Mouse (Mus musculus) layer of hippocampus, adult 9-10 months (tissue): Measurements from ENCODE around the gene Mfrp.
A peak's percentile ranks its signal among the peaks of the same experiment; 100 is the strongest.

ENCODE experiments used
- DNase-seq: peaks from one replicate; pipeline ENCODE4 v3.0.0; 2022; ENCODE audit warnings: low spot score

Gene Mfrp

GRCm38 (mm10) chr9:44101490-44101889, at the start of gene Mfrp:
Mfrp (plus strand) TSS chr9:44101729.
- no peak for DNase-seq

GRCm38 (mm10) chr9:44052855-44053254, 48.7 kb upstream of the Mfrp start:
- DNase-seq, result no peak

- DNase-seq, result no peak
These were observed 47.6 kb upstream of the Mfrp start for GRCm38 (mm10) chr9:44053936-44054335.

DNA sequence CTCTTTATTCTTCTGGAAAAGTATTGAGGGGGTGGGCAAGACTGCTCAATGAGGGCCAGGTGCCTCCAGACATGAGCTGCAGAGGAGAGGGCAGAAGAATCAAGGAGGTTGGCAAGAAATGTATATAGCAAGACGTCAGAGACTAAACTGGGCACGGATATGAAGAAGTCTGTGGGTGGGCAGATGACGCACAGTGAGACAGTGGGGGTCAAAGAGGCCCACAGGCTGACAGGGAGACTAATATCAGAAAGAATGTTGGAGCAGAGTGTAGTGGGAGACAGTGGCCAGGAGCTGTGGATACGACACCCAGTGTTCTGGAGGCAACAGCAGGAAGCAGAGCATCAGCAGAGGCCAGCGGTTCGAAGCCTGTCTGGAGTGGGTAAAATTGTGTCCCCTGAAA, 42.9 kb upstream of the Mfrp start:
- no peak for DNase-seq

DNA sequence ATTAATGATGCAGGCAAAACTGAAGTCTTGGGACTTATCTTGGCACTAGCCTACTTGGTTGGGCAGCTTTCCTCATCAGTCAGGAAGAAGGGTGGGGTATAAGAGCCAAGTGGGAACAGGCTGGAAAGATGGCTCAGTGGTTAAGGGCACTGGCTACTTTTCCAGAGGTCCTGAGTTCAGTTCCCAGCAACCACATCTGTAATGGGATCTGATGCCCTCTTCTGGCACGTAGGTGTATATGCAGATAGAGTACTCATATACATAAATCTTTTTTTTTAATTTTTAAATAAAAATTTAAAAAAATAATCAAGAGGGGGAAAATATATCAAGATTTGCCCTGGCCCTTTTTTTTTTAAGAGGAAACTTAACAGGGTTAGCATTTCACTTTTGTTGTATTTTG, 36.4 kb upstream of the Mfrp start:
- DNase-seq, result no peak

- DNase-seq, result peak; percentile 100
These were observed 34.7 kb upstream of the Mfrp start, which contains the start of gene Usp2 for GRCm38 (mm10) chr9:44066785-44067225. Usp2 (plus strand) TSS chr9:44067021.

GRCm38 (mm10) chr9:44067241-44067959, 34.1 kb upstream of the Mfrp start:
- no peak for DNase-seq

GRCm38 (mm10) chr9:44067960-44068330, 33.6 kb upstream of the Mfrp start:
- no peak for DNase-seq

DNA sequence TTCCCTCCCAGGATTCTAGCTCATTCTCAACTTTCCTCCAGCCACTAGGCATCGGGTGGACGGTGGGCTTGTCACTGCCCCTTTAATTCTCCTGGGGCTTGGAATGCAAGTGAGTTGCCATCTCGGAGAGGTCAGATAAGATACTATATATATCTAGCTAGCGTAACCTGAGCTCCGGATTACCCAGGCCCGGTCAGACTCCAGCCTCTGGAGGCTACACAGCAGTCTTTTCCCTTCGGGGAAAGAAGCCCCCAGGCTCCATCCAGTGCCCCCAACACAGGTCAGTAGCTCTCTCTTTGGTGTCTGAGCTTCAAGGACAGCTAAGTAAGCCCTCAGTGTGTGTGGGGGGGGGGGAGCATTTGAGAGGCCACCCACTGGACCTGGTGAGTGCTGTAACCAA, 32.3 kb upstream of the Mfrp start:
- no peak for DNase-seq

- no peak for DNase-seq
These were observed 31.3 kb upstream of the Mfrp start for GRCm38 (mm10) chr9:44070113-44070843.

- no peak for DNase-seq
These were observed 30.7 kb upstream of the Mfrp start for GRCm38 (mm10) chr9:44070844-44071231.

- DNase-seq, result no peak
These were observed 29.5 kb upstream of the Mfrp start for GRCm38 (mm10) chr9:44071914-44072598.

- no peak for DNase-seq
These were observed 29.0 kb upstream of the Mfrp start for GRCm38 (mm10) chr9:44072599-44072915.

DNA sequence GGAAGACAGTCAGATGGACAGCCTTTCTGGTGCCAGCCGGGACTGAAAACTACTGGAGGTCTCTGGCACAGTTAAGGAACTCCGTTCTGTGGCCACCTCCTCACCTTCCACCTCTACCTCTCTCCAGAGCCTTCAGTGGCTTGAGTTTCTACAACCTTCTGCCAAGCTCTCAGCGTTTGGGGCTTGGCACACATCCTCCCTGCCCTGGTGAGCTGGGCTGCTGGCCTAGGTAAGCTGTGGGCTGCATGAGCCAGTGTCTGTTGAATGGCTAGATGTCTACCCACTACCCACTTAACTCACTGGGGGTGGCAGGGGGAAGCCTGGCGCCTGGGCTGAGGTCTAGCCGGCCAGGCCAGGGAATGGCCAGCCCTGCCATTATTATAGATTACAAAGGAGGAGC, 28.4 kb upstream of the Mfrp start:
- DNase-seq, result no peak

DNA sequence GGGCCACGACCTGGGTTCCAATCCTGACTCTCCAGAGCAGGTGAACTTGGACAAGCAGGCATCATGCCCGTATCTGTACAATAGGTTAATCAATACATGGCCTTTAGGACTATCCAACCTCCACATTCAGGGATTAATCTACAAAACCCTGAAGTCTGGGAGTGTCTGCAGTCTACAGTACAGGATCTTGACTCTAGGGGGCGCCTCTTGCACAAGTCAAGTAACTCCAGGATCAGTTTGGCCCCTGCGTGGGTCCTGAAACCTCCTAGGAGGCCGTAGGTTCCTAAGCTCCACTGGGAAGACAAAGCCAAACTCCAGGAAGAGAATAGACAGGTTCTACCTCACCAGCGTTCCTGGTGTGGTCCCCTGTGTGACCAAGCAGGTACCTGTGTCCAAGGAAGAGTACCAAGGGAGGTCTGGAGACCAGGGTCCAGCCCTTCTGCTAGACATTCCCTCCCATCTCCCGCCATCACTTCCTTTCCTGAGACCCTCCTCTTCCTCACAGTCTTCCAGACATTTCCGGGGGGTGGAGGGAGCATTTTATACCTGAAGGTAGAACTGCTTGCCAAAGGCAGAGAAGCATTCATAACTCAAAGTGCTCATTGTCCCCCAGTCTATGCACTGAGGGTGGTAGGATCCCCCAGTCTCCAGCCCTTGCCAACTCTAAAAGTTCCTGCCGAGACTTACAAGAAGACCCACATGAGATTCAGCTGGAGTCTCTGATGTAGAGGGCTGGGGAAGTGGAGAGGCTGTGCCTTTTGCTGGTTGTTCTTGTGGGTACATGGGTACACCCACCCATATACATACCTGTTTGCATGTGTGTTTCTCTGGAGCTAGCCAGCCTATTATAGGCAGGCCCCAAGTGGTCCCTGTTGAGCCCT, 26.9 kb upstream of the Mfrp start:
- DNase-seq, result no peak

DNA sequence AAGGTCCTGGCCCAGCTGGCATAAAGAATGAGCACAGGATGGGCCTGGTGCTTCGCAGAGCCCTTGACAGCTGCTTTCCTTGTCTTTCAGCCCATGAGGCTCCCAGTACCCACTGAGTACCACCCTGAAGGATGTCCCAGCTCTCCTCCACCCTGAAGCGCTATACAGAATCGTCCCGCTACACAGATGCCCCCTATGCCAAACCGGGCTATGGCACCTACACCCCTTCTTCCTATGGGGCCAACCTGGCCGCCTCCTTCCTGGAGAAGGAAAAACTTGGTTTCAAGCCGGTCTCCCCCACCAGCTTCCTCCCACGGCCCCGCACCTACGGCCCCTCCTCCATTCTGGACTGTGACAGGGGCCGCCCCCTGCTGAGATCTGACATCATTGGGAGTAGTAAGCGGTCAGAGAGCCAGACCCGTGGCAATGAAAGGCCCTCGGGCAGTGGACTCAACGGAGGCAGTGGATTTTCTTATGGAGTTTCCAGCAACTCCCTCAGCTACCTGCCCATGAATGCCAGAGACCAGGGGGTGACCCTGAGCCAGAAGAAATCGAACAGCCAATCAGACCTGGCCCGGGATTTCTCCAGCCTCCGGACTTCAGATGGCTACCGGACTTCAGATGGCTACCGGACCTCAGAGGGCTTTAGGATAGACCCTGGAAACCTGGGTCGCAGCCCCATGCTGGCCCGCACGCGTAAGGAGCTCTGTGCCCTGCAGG, 26.1 kb upstream of the Mfrp start:
- DNase-seq, result no peak

- DNase-seq, result no peak
These were observed 25.3 kb upstream of the Mfrp start for GRCm38 (mm10) chr9:44075996-44076763.

GRCm38 (mm10) chr9:44076764-44077120, 24.8 kb upstream of the Mfrp start:
- no peak for DNase-seq

DNA sequence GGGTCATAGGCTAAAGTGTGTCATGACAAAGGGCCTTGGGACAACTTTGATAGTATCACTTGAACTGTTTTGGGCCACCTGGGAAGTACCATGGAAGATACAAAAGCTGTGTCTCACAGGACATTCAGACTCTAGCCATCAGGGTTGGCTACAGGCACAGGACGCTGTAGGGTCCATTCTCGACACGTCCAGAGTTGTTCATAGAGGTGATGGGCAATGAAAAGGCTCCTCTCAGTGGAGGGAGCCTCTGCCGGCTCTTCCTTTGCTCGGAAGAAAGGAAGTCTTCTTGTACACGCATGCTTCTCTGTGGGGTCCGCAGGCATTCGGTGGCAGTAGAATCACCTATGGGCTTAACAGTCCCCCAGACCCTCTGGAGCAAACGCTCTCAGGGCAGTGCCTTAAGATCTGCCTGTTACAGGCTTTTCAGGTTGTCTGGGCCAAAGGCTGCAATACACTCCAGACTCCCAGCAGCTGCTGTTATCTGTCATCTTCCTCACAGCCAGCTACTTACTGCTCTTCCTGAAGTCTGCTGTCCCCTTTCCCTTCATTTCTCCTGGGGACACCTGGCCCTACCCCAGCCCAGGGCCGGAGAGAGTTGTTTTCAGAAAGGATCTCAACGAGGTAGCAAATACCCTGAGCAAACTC, 24.1 kb upstream of the Mfrp start:
- DNase-seq, result no peak

GRCm38 (mm10) chr9:44078136-44078797, 23.3 kb upstream of the Mfrp start:
- no peak for DNase-seq
